Mouse (Mus musculus): ENCODE results near the gene Larp6. TPM values are rescaled to one million over a fixed set of nuclear protein-coding genes. Genes with fewer than 3 reads are reported as not detected.

The Larp6 gene
- total and polyA plus RNA-seq, 3 experiments = not detected

DNA sequence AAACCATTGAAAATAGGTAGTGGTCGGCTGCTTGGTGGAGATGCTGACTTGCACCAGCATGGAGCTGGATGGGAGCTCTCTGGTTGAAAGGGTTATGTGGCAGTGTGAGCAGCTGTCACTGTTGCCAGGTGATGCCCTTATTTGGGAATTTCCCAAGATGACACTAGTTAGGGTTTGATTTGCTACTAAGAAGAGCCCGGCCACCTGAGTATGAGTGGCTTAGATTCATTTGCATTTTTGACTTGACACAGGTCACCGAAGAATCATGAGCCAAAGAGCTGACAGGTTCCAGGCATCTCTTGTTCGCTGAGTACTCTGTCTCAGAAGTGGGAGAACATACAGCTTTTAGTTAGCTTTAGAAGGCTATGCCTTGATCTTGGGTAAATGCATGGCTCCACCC lies 72.3 kb downstream of the Larp6 start:
- Histone ChIP-seq H3K4me1 (ENCODE audit: control insufficient read depth in 1 of 2, insufficient read depth in 2 of 2) (peaks cover 0 to 16% of the 10 kb centered on the region in 2 experiments; a peak in 2 of 4 replicates), H3K36me3 (replicated peaks in 1 of 2; ENCODE audit: control insufficient read depth in 1 of 2, insufficient read depth in 1 of 2, low read length in 1 of 2) (no peaks in the 10 kb centered on the region), H3K27me3 (replicated peaks) (no peaks in the 10 kb centered on the region), H3K4me3 (replicated peaks in 1 of 3; ENCODE audit: low read depth in 2 of 3, low read length in 2 of 3, poor library complexity in 1 of 3) (no peak overlapping the region), H3K9me3 (replicated peaks; ENCODE audit: low read length) (no peaks in the 10 kb centered on the region), H3K79me2 (replicated peaks; ENCODE audit: control insufficient read depth, extremely low read depth, insufficient read depth, poor library complexity, severe bottlenecking) (no peaks in the 10 kb centered on the region), H3K9ac (ENCODE audit: insufficient read depth, low read depth) (no peak overlapping the region), H3K27ac (ENCODE audit: insufficient read depth, low read depth) (no peak overlapping the region), H3K4me2 (ENCODE audit: insufficient read depth, low read depth, poor library complexity, severe bottlenecking) (no peak overlapping the region)
- no peak for TF ChIP-seq MAX (IDR thresholded peaks at IDR 0.05; ENCODE audit: low read length)
- TF ChIP-seq ETS1 (conservative IDR thresholded peaks at IDR 0.05; ENCODE audit: low read depth, low read length) = peak; percentile 60
- no peak for TF ChIP-seq CTCF (conservative IDR thresholded peaks at IDR 0.05 in 1 of 2, IDR thresholded peaks at IDR 0.05 in 1 of 2; ENCODE audit: low read depth in 2 of 2, low read length in 2 of 2)
- no peak for TF ChIP-seq CHD2 (IDR thresholded peaks at IDR 0.05; ENCODE audit: low read length)
- TF ChIP-seq EP300 (IDR thresholded peaks at IDR 0.05; ENCODE audit: low read length) = 0 out of 2 replicates have a peak, but pooled peaks have one; percentile 14
- peak; percentile 10; the same call in 1 of the 2 replicates for TF ChIP-seq TCF12 (IDR thresholded peaks at IDR 0.05; ENCODE audit: low read depth, low read length)
- in situ Hi-C loops (cut with MboI; ENCODE audit: low pct_ligation_motif_present, low pct_unique_long_range_greater_than_20kb, low sequenced_read_pairs) (no loop called here), dilution Hi-C loops (cut with MboI; ENCODE audit: extremely low pct_ligation_motif_present, extremely low pct_unique_long_range_greater_than_20kb, low sequenced_read_pairs) (no loop called here)
- DNase-seq (ENCODE audit: extremely low read depth) = peak; percentile 65

DNA sequence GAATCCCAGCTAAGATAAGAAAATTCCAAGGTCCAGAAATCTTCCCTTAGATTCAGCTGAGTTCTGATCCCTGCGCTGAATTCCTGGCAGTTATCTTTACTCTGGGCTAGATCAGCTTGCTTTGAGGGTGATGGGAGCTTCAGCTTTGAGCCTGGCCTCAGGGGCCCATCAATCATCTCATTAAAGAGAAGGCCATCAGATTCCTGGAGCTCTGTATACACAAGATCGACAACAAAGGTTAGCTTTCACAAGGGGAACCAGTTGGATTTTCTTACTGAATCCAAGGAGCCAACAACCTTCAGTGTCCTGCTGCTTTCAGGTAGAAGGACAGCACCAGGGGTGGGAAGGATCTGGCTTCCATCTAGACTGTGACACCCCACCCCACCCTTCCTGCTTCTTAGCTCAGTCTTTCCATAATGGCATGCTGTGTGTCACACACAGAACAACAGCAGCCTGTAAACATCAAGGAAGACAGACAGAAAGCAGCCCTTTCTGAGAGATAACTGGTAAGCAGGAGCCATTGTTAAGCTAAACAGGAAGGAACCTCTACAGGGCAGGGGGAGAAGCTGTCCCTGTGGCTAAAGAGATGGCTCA lies 74.8 kb downstream of the Larp6 start:
- Histone ChIP-seq H3K4me1 (ENCODE audit: control insufficient read depth in 1 of 2, insufficient read depth in 2 of 2) (peaks cover 0 to 16% of the 10 kb centered on the region in 2 experiments; a peak in 2 of 4 replicates), H3K9ac (ENCODE audit: insufficient read depth, low read depth) (no peak overlapping the region), H3K4me2 (ENCODE audit: insufficient read depth, low read depth, poor library complexity, severe bottlenecking) (no peak overlapping the region), H3K79me2 (replicated peaks; ENCODE audit: control insufficient read depth, extremely low read depth, insufficient read depth, poor library complexity, severe bottlenecking) (no peaks in the 10 kb centered on the region), H3K36me3 (replicated peaks in 1 of 2; ENCODE audit: control insufficient read depth in 1 of 2, insufficient read depth in 1 of 2, low read length in 1 of 2) (no peaks in the 10 kb centered on the region), H3K27me3 (replicated peaks) (no peaks in the 10 kb centered on the region), H3K9me3 (replicated peaks; ENCODE audit: low read length) (no peaks in the 10 kb centered on the region), H3K27ac (ENCODE audit: insufficient read depth, low read depth) (no peak overlapping the region), H3K4me3 (replicated peaks in 1 of 3; ENCODE audit: low read depth in 2 of 3, low read length in 2 of 3, poor library complexity in 1 of 3) (no peak overlapping the region)
- no peak for DNase-seq (ENCODE audit: extremely low read depth)
- in situ Hi-C loops (cut with MboI; ENCODE audit: low pct_ligation_motif_present, low pct_unique_long_range_greater_than_20kb, low sequenced_read_pairs) (no loop called here), dilution Hi-C loops (cut with MboI; ENCODE audit: extremely low pct_ligation_motif_present, extremely low pct_unique_long_range_greater_than_20kb, low sequenced_read_pairs) (no loop called here)
- TF ChIP-seq CHD1 (IDR thresholded peaks at IDR 0.05; ENCODE audit: low read depth, low read length) = no peak
- TF ChIP-seq UBTF (IDR thresholded peaks at IDR 0.05; ENCODE audit: low read depth, low read length) = no peak
- no peak for TF ChIP-seq MYC (IDR thresholded peaks at IDR 0.05; ENCODE audit: low read depth, low read length)

Other genes starting within 250 kb of the Larp6 start
- 0.13 TPM in 1 of 2 replicates, not detected in the other for gene Thsd4, start 190.9 kb upstream of the Larp6 start, total RNA-seq (2012; rRNA removed)
- not detected in 2 replicates for gene Thsd4, start 190.9 kb upstream of the Larp6 start, total RNA-seq (2014; rRNA removed)
- not detected in 2 replicates for gene Thsd4, start 190.9 kb upstream of the Larp6 start, polyA plus RNA-seq (2012; ENCODE audit: insufficient read length, low read depth)
- 3.1 and 3.7 TPM in 2 replicates for gene Lrrc49, start 24.8 kb upstream of the Larp6 start, total RNA-seq (2012; rRNA removed)
- gene Lrrc49, start 24.8 kb upstream of the Larp6 start, total RNA-seq (2014; rRNA removed) = 6.6 TPM in 2 replicates
- 6.2 and 7.1 TPM in 2 replicates for gene Lrrc49, start 24.8 kb upstream of the Larp6 start, polyA plus RNA-seq (2012; ENCODE audit: insufficient read length, low read depth)
- 0.17 and 0.34 TPM in 2 replicates for gene Uaca, start 81.6 kb downstream of the Larp6 start, total RNA-seq (2012; rRNA removed)
- not detected in 2 replicates for gene Uaca, start 81.6 kb downstream of the Larp6 start, total RNA-seq (2014; rRNA removed)
- gene Uaca, start 81.6 kb downstream of the Larp6 start, polyA plus RNA-seq (2012; ENCODE audit: insufficient read length, low read depth) = 0.17 and 0.18 TPM in 2 replicates